Mouse (Mus musculus): ENCODE measurements around the gene Olfr668.
"Not testable (repeated sequence)": the region's sequence is repeated elsewhere in the genome, so short reads cannot be mapped to it uniquely, and the experiment has no call there.

Olfr668 gene

DNA sequence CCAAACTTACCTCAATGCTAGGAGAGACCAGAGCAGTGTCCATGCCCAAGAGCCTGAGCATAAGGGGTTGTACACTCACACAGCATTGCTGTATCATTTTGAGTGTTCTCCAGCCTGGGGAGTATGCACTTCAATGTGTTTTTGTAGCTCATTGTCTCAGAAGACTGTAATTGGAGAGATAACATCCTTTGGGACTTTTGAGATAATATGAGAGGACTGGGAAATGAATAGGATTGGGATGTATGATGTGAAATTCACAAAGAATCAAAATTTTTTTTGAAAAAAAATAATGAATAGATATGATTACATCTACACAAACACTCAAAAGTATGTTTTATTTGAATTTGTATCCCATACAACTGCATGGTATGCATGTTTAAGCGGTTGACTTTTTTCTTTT lies at the start of gene Olfr668:
Olfr668 (minus strand) TSS at position 101 of the 400 bp plus-strand sequence.
- no peak for DNase-seq (ENCODE audit: low read depth, low spot score)

DNA sequence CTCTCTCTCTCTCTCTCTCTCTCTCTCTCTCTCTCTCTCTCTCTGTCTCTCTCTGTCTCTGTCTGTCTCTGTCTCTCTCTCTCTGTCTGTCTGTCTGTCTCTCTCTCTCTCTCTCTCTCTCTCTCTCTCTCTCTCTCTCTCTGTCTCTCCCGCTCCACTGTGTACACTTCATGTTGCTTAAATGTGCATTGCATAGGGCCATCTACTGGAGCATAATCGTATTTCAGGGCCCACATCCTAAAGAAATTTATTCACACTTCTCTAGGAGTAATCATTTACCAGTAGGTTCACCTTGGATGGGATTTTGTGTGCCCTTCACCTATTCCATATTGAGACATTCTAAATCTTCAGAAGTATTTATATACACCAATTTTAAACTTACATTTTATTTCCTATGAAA lies 44.6 kb upstream of the Olfr668 start:
- not testable (repeated sequence) for DNase-seq (ENCODE audit: low read depth, low spot score)

GRCm38 (mm10) chr7:104962520-104962919 lies 34.7 kb upstream of the Olfr668 start, which contains the start of gene Olfr670:
TSS of gene Olfr670 (minus strand) at chr7:104962620.
- DNase-seq (ENCODE audit: low read depth, low spot score), result no peak

DNA sequence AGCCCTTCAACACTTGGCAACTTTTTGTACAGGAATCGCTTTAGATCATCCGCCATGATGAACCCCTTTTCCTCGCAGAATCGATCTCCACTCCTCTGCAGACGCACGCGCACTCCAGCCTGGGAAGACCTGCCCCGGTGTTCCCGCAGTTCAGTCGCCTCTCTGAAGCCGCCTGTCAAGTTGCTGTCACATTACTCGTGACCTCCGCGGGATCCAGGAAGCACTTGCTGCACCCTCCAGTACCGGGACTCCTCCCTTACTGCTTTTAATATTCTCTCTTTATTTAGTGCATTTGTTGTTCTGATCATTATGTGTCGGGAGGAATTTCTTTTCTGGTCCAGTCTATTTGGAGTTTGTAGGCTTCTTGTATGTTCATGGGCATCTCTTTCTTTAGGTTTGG lies 22.4 kb upstream of the Olfr668 start:
- not testable (repeated sequence) for DNase-seq (ENCODE audit: low read depth, low spot score)

DNA sequence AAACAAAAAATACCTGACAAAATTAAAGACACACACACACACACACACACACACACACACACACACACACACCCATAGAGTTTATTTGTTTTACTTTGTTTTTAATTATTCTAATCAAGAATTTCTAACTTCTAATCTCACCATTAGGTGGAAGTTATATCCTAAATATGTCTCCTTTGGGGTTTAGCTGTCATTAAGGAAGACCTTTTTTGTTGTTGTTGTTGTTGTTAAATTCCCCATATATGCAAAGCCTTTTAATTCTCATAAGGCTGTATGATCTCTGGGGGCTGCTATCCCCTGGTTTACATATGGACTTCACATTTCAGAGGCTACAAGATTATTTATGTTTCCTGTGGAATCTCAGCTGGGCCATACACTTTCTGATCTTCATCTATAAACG lies 6.1 kb upstream of the Olfr668 start, which contains the start of gene Olfr669:
Olfr669 (plus strand) TSS at position 301 of the 400 bp plus-strand sequence.
- DNase-seq (ENCODE audit: low read depth, low spot score), result no peak

- DNase-seq (ENCODE audit: low read depth, low spot score), result no peak
Measured at GRCm38 (mm10) chr7:104921382-104921781, 6.5 kb downstream of the Olfr668 start, which contains the start of gene Olfr667. TSS of gene Olfr667 (minus strand) at chr7:104921482.

- DNase-seq (ENCODE audit: low read depth, low spot score), result no peak
Measured at GRCm38 (mm10) chr7:104895852-104896251, 32.0 kb downstream of the Olfr668 start, which contains the start of gene Olfr666. TSS of gene Olfr666 (minus strand) at chr7:104895952.

GRCm38 (mm10) chr7:104877731-104878130 lies 50.1 kb downstream of the Olfr668 start, which contains the start of gene Olfr665:
TSS of gene Olfr665 (plus strand) at chr7:104878031.
- no peak for DNase-seq (ENCODE audit: low read depth, low spot score)
